Mouse (Mus musculus) myocyte (in vitro differentiated cells): Measurements from ENCODE around the gene Tgm4.

ENCODE experiments used
- CEBPB ChIP-seq: IDR thresholded peaks from 2 replicates; pipeline ENCODE4 v1.6.1; 2011; ENCODE audit warnings: mild to moderate bottlenecking, moderate library complexity; ENCODE audit not compliant: poor library complexity, insufficient read depth, severe bottlenecking
- E2F4 ChIP-seq: IDR thresholded peaks from one replicate; pipeline ENCODE4 v1.6.1; 2011; ENCODE audit warnings: mild to moderate bottlenecking, control low read depth, moderate library complexity; ENCODE audit not compliant: insufficient read depth
- MAX ChIP-seq: IDR thresholded peaks from one replicate; pipeline ENCODE4 v1.6.1; 2011; ENCODE audit warnings: low read depth, mild to moderate bottlenecking, control low read depth
- MYOD1 ChIP-seq, 3 experiments: IDR thresholded peaks; one replicate each; pipeline ENCODE4 v1.6.1; 2011; ENCODE audit warnings: control low read depth in 2 of 3, low read depth in 2 of 3, mild to moderate bottlenecking in 2 of 3, moderate library complexity in 1 of 3; ENCODE audit not compliant: insufficient read length in 2 of 3, control insufficient read depth in 1 of 3
- MYOG ChIP-seq, 3 experiments: IDR thresholded peaks; one replicate each; pipeline ENCODE4 v1.6.1; 2011; ENCODE audit warnings: control low read depth in 2 of 3, low read depth in 2 of 3, mild to moderate bottlenecking in 2 of 3; ENCODE audit not compliant: insufficient read length in 2 of 3, control insufficient read depth in 1 of 3, insufficient read depth in 1 of 3
- POLR2A ChIP-seq: IDR thresholded peaks from one replicate; pipeline ENCODE4 v1.6.1; 2011; ENCODE audit warnings: low read depth, mild to moderate bottlenecking, control low read depth, moderate library complexity; ENCODE audit not compliant: insufficient read length
- POLR2AphosphoS2 ChIP-seq: IDR thresholded peaks from one replicate; pipeline ENCODE4 v1.6.1; 2011; ENCODE audit warnings: low read depth, control low read depth; ENCODE audit not compliant: insufficient read length
- REST ChIP-seq: IDR thresholded peaks from one replicate; pipeline ENCODE4 v1.6.1; 2011; ENCODE audit warnings: mild to moderate bottlenecking, control low read depth, moderate library complexity; ENCODE audit not compliant: insufficient read depth, insufficient read length
- SRF ChIP-seq: IDR thresholded peaks from one replicate; pipeline ENCODE4 v1.6.1; 2011; ENCODE audit warnings: low read depth; ENCODE audit not compliant: control insufficient read depth, insufficient read length
- TCF12 ChIP-seq: IDR thresholded peaks from one replicate; pipeline ENCODE4 v1.6.1; 2011; ENCODE audit warnings: mild to moderate bottlenecking, control low read depth; ENCODE audit not compliant: poor library complexity, insufficient read depth, severe bottlenecking
- TCF3 ChIP-seq: IDR thresholded peaks from one replicate; pipeline ENCODE4 v1.6.1; 2011; ENCODE audit warnings: low read depth, control low read depth; ENCODE audit not compliant: insufficient read length
- USF1 ChIP-seq: IDR thresholded peaks from one replicate; pipeline ENCODE4 v1.6.1; 2011; ENCODE audit warnings: low read depth, mild to moderate bottlenecking, control low read depth, moderate library complexity

DNA sequence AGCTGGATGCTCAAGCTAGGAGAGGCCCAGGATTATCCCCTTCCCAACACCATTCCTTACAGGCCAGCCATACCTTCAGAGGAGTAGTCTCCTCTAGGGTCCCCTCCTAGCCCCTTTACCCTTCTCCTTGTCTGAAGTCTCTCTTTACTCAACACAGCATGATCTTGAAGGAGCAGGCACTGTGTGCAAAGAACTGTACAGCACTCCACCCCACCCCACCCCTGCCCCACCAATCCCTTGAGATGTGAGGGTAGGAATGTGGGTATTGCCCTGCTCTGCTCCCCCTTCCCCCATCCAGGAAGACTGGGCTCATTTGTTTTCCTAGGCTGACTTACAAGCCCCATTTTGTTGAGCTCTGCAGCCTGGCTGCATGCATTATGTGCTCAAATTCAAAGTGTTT is 69.8 kb downstream of the Tgm4 start:
- TF ChIP-seq MAX: no peak
- no peak for TF ChIP-seq USF1
- TF ChIP-seq MYOG (IDR thresholded peaks at IDR 0.05; ENCODE audit: control insufficient read depth in 1 of 3, insufficient read depth in 1 of 3, insufficient read length in 2 of 3, low read depth in 2 of 3): no peak
- no peak for TF ChIP-seq POLR2A
- no peak for TF ChIP-seq POLR2AphosphoS2
- TF ChIP-seq CEBPB: no peak
- no peak for TF ChIP-seq REST
- no peak for TF ChIP-seq TCF12
- TF ChIP-seq SRF: no peak
- TF ChIP-seq MYOD1 (IDR thresholded peaks at IDR 0.05; ENCODE audit: control insufficient read depth in 1 of 3, insufficient read length in 2 of 3, low read depth in 2 of 3): no peak
- TF ChIP-seq E2F4: no peak
- no peak for TF ChIP-seq TCF3
